Mouse (Mus musculus): ENCODE results near the gene Myl4.

DNA sequence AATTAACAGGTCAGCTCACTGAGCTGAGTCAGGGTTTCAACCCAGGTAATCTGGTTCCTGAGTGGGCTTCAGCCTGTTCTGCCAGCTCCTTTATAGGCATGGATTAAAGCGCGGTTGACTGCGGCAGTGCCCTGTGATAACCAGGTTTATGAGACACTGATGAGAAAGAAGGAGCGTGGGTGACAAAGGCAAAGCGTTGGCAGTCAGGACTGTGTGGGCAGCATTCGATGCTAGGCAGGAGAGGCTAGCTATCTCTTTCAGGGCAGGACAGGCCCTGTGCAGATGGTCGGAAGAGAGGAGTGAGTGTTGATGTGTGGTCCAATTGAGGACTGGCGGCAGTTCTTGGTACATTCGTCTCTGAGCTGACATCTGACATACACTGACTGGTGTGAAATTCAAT is 17.3 kb downstream of the Myl4 start:
- TF ChIP-seq POLR2A (IDR thresholded peaks at IDR 0.05; ENCODE audit: extremely low read depth, insufficient read depth, low read length) (no peak), CTCF (IDR thresholded peaks at IDR 0.05; ENCODE audit: low read depth, low read length) (no peak)
